Mouse (Mus musculus) liver, embryonic 16.5 days (tissue): ENCODE data around the gene Rcvrn. TPM values are rescaled to one million over a fixed set of nuclear protein-coding genes. Genes with fewer than 3 reads are reported as not detected.

Source experiments
- ATAC-seq: fragments of 200-750 bp; cut with Nextera tagmentation; 2 replicates; pipeline ENCODE4 v1.8.0; 2017; ENCODE audit warnings: low read depth, mild to moderate bottlenecking, moderate number of reproducible peaks, moderate library complexity
- H3K27ac ChIP-seq: fragments of 300-500 bp; sonication (generic); 2 replicates; pipeline ENCODE4 v1.5.1; 2014; ENCODE audit warnings: mild to moderate bottlenecking, low read length
- H3K27me3 ChIP-seq: fragments of 300-500 bp; sonication (generic); 2 replicates; pipeline ENCODE4 v1.6.1; 2014; ENCODE audit warnings: low read depth, low read length, mixed read lengths; ENCODE audit not compliant: control insufficient read depth, insufficient read depth
- H3K36me3 ChIP-seq: fragments of 300-500 bp; sonication (generic); 2 replicates; pipeline ENCODE4 v1.6.1; 2014; ENCODE audit warnings: mild to moderate bottlenecking; ENCODE audit not compliant: control insufficient read depth, insufficient read depth
- H3K4me1 ChIP-seq: fragments of 300-500 bp; sonication (generic); 2 replicates; pipeline ENCODE4 v1.6.1; 2014; ENCODE audit warnings: low read depth, low read length, mixed read lengths; ENCODE audit not compliant: control insufficient read depth
- H3K4me2 ChIP-seq: fragments of 300-500 bp; sonication (generic); 2 replicates; pipeline ENCODE4 v1.6.1; 2014; ENCODE audit warnings: low read depth, low read length, mixed read lengths
- H3K4me3 ChIP-seq: fragments of 300-500 bp; sonication (generic); 2 replicates; pipeline ENCODE4 v1.5.1; 2014; ENCODE audit warnings: low read depth, mild to moderate bottlenecking, low read length
- H3K9ac ChIP-seq: fragments of 300-500 bp; sonication (generic); 2 replicates; pipeline ENCODE4 v1.6.1; 2014; ENCODE audit warnings: low read depth, low read length
- H3K9me3 ChIP-seq: fragments of 300-500 bp; sonication (generic); replicated peaks from 2 replicates; pipeline ENCODE4 v1.6.1; 2016; ENCODE audit warnings: low read length; ENCODE audit not compliant: control insufficient read depth
- WGBS: fragments of 180-500 bp; shearing (Covaris S2); extraction: QIAGEN DNeasy Blood & Tissue Kit; methylation state at CpG from one replicate; pipeline ENCODE4 v1.1.7; 2014; ENCODE audit not compliant: insufficient replicate concordance; 5-methylcytosine and 5-hydroxymethylcytosine counted together
- polyA plus RNA-seq: library from polyadenylated mRNA; unstranded; fragments of >200 nt; fragmentation: Nextera tagmentation; extraction: Ambion mirVana; gene quantifications from 2 replicates; pipeline ENCODE4 v1.2.1, GENCODE M21; 2015

Gene Rcvrn
- polyA plus RNA-seq, 1 experiment from 2014 or later, result not detected

DNA sequence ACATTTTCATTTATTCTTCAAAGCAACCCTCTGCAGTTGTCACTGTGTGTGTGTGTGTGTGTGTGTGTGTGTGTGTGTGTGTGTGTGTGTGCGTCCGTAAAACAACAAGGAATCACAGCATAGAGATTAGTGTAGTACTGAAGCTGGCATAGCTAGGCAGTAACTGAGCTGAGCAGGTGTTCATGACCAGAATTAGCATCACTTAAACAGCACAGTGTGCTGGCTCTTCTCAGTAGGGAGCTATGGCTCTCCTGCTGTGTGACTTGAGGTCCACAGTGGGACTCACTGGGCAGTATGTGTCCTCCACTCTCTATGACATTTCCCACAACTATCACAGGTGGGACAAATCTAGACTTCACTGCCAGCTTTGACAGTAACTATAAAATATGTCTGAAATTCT lies 35.9 kb downstream of the Rcvrn start:
- Histone ChIP-seq H3K4me3 (no peak overlapping the region), H3K27me3 (no peaks in the 10 kb centered on the region), H3K27ac (no peak overlapping the region), H3K9me3 (no peaks in the 10 kb centered on the region), H3K4me1 (no peaks in the 10 kb centered on the region), H3K36me3 (no peaks in the 10 kb centered on the region), H3K9ac (no peak overlapping the region), H3K4me2 (no peak overlapping the region)
- no peak for ATAC-seq
- 85% methylated on average over 2 of the region's 2 CpGs for WGBS

DNA sequence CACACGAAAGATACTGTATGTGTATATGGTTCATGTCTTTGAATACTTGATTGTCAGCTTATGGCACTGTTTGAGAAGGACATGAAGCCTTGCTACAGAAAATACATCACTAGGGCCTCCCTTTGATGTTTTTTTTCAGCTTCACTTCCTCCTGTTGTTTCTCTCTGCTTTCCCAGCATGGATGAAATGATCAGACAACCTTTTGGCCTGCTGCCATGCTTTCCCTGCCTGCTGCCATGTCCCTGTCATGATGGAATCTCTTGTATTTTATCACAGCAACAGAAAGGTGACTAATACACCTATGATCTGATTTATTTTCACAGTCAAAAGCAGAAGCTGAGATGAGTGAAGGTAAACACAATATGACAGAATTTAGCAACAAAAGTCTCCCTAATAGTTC lies 38.6 kb downstream of the Rcvrn start:
- H3K4me1 ChIP-seq, result no peaks in the 10 kb centered on the region
- H3K9me3 ChIP-seq, result no peaks in the 10 kb centered on the region
- no peaks in the 10 kb centered on the region for H3K36me3 ChIP-seq
- H3K4me3 ChIP-seq, result no peak overlapping the region
- no peak for ATAC-seq
- H3K27ac ChIP-seq, result no peak overlapping the region
- no peak overlapping the region for H3K9ac ChIP-seq
- H3K27me3 ChIP-seq, result no peaks in the 10 kb centered on the region
- H3K4me2 ChIP-seq, result no peak overlapping the region
- WGBS, result 0% methylated on average over 1 of the region's 1 CpGs

DNA sequence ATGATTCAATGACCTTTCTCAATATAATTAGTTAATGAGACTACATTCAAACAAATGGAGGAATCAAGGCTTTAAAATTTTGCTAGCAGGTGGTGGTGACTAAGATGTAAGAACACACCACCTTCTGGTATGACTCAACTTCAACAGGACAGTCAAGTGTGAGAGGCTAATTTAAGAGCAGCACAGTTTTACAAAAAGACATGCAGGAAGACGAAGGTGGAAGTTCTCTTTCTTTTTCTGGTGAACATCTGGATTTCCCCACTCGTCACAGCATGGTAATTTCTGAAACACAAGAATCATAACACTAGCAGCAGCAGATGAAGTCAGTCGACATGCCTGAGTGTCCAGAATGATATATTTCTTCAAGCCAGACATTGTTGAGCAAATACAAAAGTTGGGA lies 39.5 kb downstream of the Rcvrn start:
- no peak overlapping the region for H3K4me2 ChIP-seq
- no peaks in the 10 kb centered on the region for H3K27me3 ChIP-seq
- 46% methylated on average over 3 of the region's 3 CpGs for WGBS
- no peak overlapping the region for H3K9ac ChIP-seq
- no peaks in the 10 kb centered on the region for H3K36me3 ChIP-seq
- ATAC-seq, result no peak
- H3K4me1 ChIP-seq, result no peaks in the 10 kb centered on the region
- no peak overlapping the region for H3K27ac ChIP-seq
- no peaks in the 10 kb centered on the region for H3K9me3 ChIP-seq
- H3K4me3 ChIP-seq, result no peak overlapping the region

DNA sequence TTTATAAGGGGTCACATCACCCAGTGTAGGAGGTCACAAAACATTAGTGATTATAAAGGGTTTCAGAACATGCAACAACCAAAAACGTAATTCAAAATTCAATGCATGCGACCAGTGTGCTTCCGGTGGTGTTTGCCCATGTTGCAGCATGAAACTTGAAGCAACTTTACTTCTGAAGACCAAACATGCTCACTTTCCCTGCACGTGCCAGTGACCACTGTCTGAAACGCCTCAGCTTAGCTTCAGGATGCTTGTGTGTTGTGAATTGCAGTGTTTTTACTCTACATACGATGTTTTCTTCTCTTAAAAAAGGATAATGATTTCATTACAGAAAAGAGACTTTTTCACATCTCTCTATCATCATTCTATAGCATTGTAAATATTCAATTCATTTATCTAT lies 43.2 kb downstream of the Rcvrn start:
- no peak for ATAC-seq
- Histone ChIP-seq H3K4me3 (no peak overlapping the region), H3K27ac (no peak overlapping the region), H3K9ac (no peak overlapping the region), H3K27me3 (no peaks in the 10 kb centered on the region), H3K36me3 (no peaks in the 10 kb centered on the region), H3K9me3 (no peaks in the 10 kb centered on the region), H3K4me2 (no peak overlapping the region), H3K4me1 (no peaks in the 10 kb centered on the region)
- 59% methylated on average over 6 of the region's 6 CpGs for WGBS

DNA sequence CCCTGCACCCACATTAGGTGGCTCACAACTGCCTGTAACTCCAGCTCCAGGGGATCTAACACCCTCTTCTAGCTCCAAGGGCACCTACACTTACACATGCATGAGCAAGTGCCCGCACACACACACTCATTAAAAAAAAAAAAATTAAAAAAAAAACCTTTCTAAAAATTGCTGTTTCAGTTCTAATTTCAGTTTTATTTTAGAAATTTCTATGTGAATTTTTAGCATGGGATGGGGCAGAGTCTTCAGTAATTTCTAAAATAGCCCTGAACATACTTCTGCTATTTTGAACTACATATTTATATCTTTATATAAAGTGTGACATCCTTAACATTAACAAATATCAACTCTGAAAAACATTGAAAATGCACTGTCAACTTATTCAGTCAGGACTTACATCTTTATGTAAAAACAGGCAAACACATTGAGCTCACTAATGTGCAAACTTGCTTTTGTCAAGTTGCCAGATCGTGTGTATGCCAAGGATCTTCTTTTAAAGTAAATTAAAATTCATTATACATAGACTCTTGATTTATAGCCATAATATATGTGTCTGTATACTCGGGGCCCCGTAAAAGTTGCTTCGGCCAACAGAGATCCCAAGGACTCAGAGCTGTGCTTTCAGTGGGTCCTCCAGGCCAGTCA lies 43.8 kb downstream of the Rcvrn start:
- H3K9me3 ChIP-seq, result no peaks in the 10 kb centered on the region
- H3K36me3 ChIP-seq, result no peaks in the 10 kb centered on the region
- H3K4me3 ChIP-seq, result no peak overlapping the region
- 70% methylated on average over 5 of the region's 5 CpGs for WGBS
- no peak overlapping the region for H3K4me2 ChIP-seq
- no peak overlapping the region for H3K27ac ChIP-seq
- H3K9ac ChIP-seq, result no peak overlapping the region
- no peak for ATAC-seq
- H3K4me1 ChIP-seq, result no peaks in the 10 kb centered on the region
- H3K27me3 ChIP-seq, result no peaks in the 10 kb centered on the region

DNA sequence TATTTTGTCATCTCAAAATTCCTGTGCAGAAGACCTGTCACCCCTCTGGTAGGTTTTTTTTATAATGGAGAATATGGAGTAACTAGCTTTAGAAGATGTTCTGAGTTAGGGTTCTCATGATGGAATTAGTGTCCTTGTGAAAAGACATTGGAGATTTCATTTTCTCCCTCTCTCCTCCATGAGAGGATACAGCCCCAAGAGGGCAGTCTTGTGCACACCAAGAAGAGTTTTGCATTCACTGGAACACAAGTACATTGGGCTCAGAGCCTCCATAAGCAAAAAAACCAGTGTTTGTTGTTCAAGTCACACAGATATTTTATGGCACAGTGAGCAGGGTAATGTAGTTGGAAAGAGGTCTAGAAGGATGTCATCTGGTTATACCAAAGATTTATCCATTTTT lies 46.4 kb downstream of the Rcvrn start:
- H3K27me3 ChIP-seq, result no peaks in the 10 kb centered on the region

More for the DNA sequence above, 46.4 kb downstream of the Rcvrn start:
- H3K36me3 ChIP-seq, result no peaks in the 10 kb centered on the region
- H3K9me3 ChIP-seq, result no peaks in the 10 kb centered on the region
- no peak overlapping the region for H3K9ac ChIP-seq
- H3K4me1 ChIP-seq, result no peaks in the 10 kb centered on the region
- no peak overlapping the region for H3K4me2 ChIP-seq
- no peak for ATAC-seq
- no peak overlapping the region for H3K27ac ChIP-seq
- no peak overlapping the region for H3K4me3 ChIP-seq

Other genes with a start within 250 kb of the Rcvrn start
- gene Gas7, start 239.9 kb upstream of the Rcvrn start, polyA plus RNA-seq, result 2.0 and 2.5 TPM in 2 replicates
- gene Glp2r, start 75.8 kb downstream of the Rcvrn start, polyA plus RNA-seq, result 0.44 and 0.71 TPM in 2 replicates
- not detected in 2 replicates for gene Gsg1l2, start 79.3 kb downstream of the Rcvrn start, polyA plus RNA-seq
- gene Dhrs7c, start 102.9 kb downstream of the Rcvrn start, polyA plus RNA-seq, result 0.36 and 1.1 TPM in 2 replicates
- gene Usp43, start 226.8 kb downstream of the Rcvrn start, polyA plus RNA-seq, result 0.08 TPM in 1 of 2 replicates, not detected in the other